Mouse (Mus musculus) lung, embryonic 14.5 days (tissue): Measurements from ENCODE around the gene Mycn. TPM values are rescaled to one million over a fixed set of nuclear protein-coding genes. Genes with fewer than 3 reads are reported as not detected.

Source experiments
- ATAC-seq: fragments of 200-750 bp; cut with Nextera tagmentation; 2 replicates; pipeline ENCODE4 v1.8.0; 2017; ENCODE audit warnings: mild to moderate bottlenecking, moderate TSS enrichment, moderate library complexity; ENCODE audit not compliant: insufficient read depth
- DNase-seq: peaks from one replicate; pipeline ENCODE4 v3.0.0-alpha.2; 2015
- H3K27ac ChIP-seq: fragments of 300-500 bp; sonication (generic); 2 replicates; pipeline ENCODE4 v1.5.1; 2014; ENCODE audit warnings: low read depth, mild to moderate bottlenecking, moderate library complexity
- H3K27me3 ChIP-seq: fragments of 300-500 bp; sonication (generic); 2 replicates; pipeline ENCODE4 v1.6.1; 2014; ENCODE audit warnings: low read length, control low read depth; ENCODE audit not compliant: insufficient read depth
- H3K36me3 ChIP-seq: fragments of 300-500 bp; sonication (generic); 2 replicates; pipeline ENCODE4 v1.6.1; 2014; ENCODE audit warnings: control low read depth; ENCODE audit not compliant: insufficient read depth
- H3K4me1 ChIP-seq: fragments of 300-500 bp; sonication (generic); 2 replicates; pipeline ENCODE4 v1.6.1; 2014; ENCODE audit warnings: antibody characterized with exemption, control low read depth; ENCODE audit not compliant: insufficient read depth
- H3K4me2 ChIP-seq: fragments of 300-500 bp; sonication (generic); 2 replicates; pipeline ENCODE4 v1.6.1; 2014; ENCODE audit warnings: mild to moderate bottlenecking
- H3K4me3 ChIP-seq: fragments of 300-500 bp; sonication (generic); 2 replicates; pipeline ENCODE4 v1.5.1; 2014; ENCODE audit warnings: low read depth, low read length
- H3K9ac ChIP-seq: fragments of 300-500 bp; sonication (generic); 2 replicates; pipeline ENCODE4 v1.6.1; 2014
- H3K9me3 ChIP-seq: fragments of 300-500 bp; sonication (generic); 2 replicates; pipeline ENCODE4 v1.6.1; 2016; ENCODE audit warnings: low read depth, low read length, control low read depth
- CTCF ChIP-seq: IDR thresholded peaks from 2 replicates; pipeline ENCODE4 v1.5.1; 2016; ENCODE audit warnings: antibody characterized with exemption, low read depth
- WGBS: fragments of 180-500 bp; shearing (Covaris S2); extraction: QIAGEN DNeasy Blood & Tissue Kit; methylation state at CpG from one replicate; pipeline ENCODE4 v1.1.7; 2014; 5-methylcytosine and 5-hydroxymethylcytosine counted together
- polyA plus RNA-seq: library from polyadenylated mRNA; unstranded; fragments of >200 nt; fragmentation: Nextera tagmentation; extraction: Ambion mirVana; gene quantifications from 2 replicates; pipeline ENCODE4 v1.2.1, GENCODE M21; 2014

The Mycn gene
- polyA plus RNA-seq, 1 experiment from 2014 or later, result 70.7 TPM

DNA sequence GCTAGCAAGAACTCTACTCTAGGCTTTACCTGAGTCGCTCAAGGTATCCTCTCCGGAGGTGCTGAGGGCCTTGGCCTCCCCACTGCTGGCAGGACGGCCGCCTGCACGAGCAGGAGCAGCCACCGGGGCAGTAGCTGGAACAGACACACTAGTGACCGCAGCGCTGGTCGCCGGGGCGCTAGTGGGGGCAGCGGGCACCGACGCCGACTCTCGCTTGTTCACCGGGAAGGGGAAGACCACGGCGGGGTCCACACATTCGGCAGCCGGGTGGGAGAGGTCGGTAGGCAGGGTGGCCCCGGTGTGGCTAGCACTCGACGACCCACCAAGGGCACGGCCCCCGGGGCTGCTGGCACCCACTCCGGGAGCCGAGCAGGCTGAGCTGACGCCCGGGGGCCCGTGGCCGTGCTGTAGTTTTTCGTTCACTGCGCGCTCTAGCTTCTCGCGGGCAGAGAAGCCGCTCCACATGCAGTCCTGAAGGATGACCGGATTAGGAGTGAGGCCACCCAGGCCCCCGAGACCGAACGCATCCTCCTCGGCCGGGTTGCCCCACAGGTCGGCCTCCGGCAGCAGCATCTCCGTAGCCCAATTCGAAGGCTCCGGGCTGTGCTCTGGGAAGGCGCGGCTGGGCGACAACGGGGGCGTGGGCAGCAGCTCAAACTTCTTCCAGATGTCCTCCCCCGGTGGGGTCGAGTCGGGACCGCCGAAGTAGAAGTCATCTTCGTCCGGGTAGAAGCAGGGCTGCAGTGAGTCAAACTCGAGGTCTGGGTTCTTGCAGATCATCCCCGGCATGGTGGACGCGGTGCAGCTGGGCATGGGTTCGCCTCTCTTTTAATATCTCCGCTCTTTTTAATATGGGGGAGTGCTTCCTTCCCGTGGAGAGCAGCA, 1.9 kb downstream of the Mycn start:
- Histone ChIP-seq H3K27ac (peak overlapping the region; percentile 88), H3K9ac (peak overlapping the region; percentile 88), H3K4me1 (no peaks in the 10 kb centered on the region; the same call in 1 of the 2 replicates), H3K9me3 (no peaks in the 10 kb centered on the region), H3K4me2 (peak overlapping the region; percentile 91), H3K27me3 (no peaks in the 10 kb centered on the region), H3K36me3 (peaks cover 34% of the 10 kb centered on the region), H3K4me3 (peak overlapping the region; percentile 77)
- no peak for ATAC-seq
- no peak for TF ChIP-seq CTCF
- peak; percentile 51 for DNase-seq
- under 1% methylated on average over 66 of the region's 69 CpGs for WGBS

GRCm38 (mm10) chr12:12938850-12939249, 2.9 kb downstream of the Mycn start:
- Histone ChIP-seq H3K27ac (peak overlapping the region; percentile 88), H3K9me3 (no peaks in the 10 kb centered on the region), H3K4me3 (peak overlapping the region; percentile 77), H3K4me1 (no peaks in the 10 kb centered on the region; the same call in 1 of the 2 replicates), H3K4me2 (peak overlapping the region; percentile 91), H3K27me3 (no peaks in the 10 kb centered on the region), H3K9ac (peak overlapping the region; percentile 88), H3K36me3 (peaks cover 34% of the 10 kb centered on the region)
- TF ChIP-seq CTCF, result peak; percentile 86
- WGBS, result under 1% methylated on average over 12 of the region's 12 CpGs
- DNase-seq (peak; percentile 86), ATAC-seq (peak; percentile 19)

DNA sequence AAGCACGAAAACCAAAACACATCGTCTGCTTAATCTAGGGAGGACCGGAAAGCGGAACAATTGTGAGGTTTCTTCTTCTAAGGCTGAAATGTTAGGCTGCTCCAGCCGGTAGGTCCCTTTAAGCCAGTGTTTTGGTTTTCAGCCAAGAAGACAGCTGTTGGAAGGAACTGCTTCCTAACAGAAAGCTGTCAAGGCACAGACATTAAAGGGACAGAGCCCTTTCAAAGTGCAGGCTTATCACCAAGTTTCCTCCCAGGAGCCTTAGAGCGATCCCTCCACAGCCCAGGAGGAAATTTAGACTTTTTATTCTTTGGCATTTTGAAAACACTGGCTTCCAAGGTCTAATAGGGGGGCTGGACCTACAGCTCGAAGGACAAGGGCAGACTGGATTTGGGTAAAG, 3.4 kb downstream of the Mycn start:
- DNase-seq (peak; percentile 99), ATAC-seq (peak; percentile 50; the same call in 1 of the 2 replicates)
- Histone ChIP-seq H3K4me2 (peak overlapping the region; percentile 91), H3K4me3 (peak overlapping the region; percentile 77), H3K27ac (peak overlapping the region; percentile 88), H3K4me1 (no peaks in the 10 kb centered on the region; the same call in 1 of the 2 replicates), H3K9ac (peak overlapping the region; percentile 88), H3K27me3 (no peaks in the 10 kb centered on the region), H3K9me3 (no peaks in the 10 kb centered on the region), H3K36me3 (peaks cover 34% of the 10 kb centered on the region)
- TF ChIP-seq CTCF, result no peak
- whole genome bisulfite sequencing, result 1% methylated on average over 7 of the region's 7 CpGs

- ATAC-seq, result no peak
- WGBS, result 14% methylated on average over 9 of the region's 9 CpGs
- Histone ChIP-seq H3K4me2 (peak overlapping the region; percentile 91), H3K27ac (peak overlapping the region; percentile 21; the same call in 1 of the 2 replicates), H3K4me1 (no peaks in the 10 kb centered on the region; the same call in 1 of the 2 replicates), H3K9ac (peak overlapping the region; percentile 88), H3K9me3 (no peaks in the 10 kb centered on the region), H3K4me3 (peak overlapping the region; percentile 77), H3K27me3 (no peaks in the 10 kb centered on the region), H3K36me3 (peaks cover 34% of the 10 kb centered on the region)
- DNase-seq, result peak; percentile 27
- no peak for TF ChIP-seq CTCF
These were observed 4.0 kb downstream of the Mycn start for GRCm38 (mm10) chr12:12937746-12938145.

GRCm38 (mm10) chr12:12937088-12937487, 4.6 kb downstream of the Mycn start:
- TF ChIP-seq CTCF, result no peak
- H3K4me2 ChIP-seq, result peak overlapping the region; percentile 91
- peaks cover 34% of the 10 kb centered on the region for H3K36me3 ChIP-seq
- no peaks in the 10 kb centered on the region; the same call in 1 of the 2 replicates for H3K4me1 ChIP-seq
- H3K27me3 ChIP-seq, result no peaks in the 10 kb centered on the region
- DNase-seq (no peak), ATAC-seq (no peak)
- peak overlapping the region; percentile 77 for H3K4me3 ChIP-seq
- WGBS, result 51% methylated on average over 30 of the region's 30 CpGs
- peak overlapping the region; percentile 88 for H3K9ac ChIP-seq
- H3K27ac ChIP-seq, result peak overlapping the region; percentile 21
- no peaks in the 10 kb centered on the region for H3K9me3 ChIP-seq

GRCm38 (mm10) chr12:12932238-12932637, 9.5 kb downstream of the Mycn start:
- no peaks in the 10 kb centered on the region for H3K9me3 ChIP-seq
- no peak overlapping the region for H3K9ac ChIP-seq
- ATAC-seq (no peak), DNase-seq (no peak)
- 52% methylated on average over 7 of the region's 7 CpGs for WGBS
- no peak overlapping the region for H3K27ac ChIP-seq
- no peaks in the 10 kb centered on the region for H3K4me1 ChIP-seq
- no peaks in the 10 kb centered on the region for H3K27me3 ChIP-seq
- no peak overlapping the region for H3K4me2 ChIP-seq
- H3K36me3 ChIP-seq, result peaks cover 18% of the 10 kb centered on the region; the same call in 1 of the 2 replicates
- no peak overlapping the region for H3K4me3 ChIP-seq
- no peak for TF ChIP-seq CTCF

DNA sequence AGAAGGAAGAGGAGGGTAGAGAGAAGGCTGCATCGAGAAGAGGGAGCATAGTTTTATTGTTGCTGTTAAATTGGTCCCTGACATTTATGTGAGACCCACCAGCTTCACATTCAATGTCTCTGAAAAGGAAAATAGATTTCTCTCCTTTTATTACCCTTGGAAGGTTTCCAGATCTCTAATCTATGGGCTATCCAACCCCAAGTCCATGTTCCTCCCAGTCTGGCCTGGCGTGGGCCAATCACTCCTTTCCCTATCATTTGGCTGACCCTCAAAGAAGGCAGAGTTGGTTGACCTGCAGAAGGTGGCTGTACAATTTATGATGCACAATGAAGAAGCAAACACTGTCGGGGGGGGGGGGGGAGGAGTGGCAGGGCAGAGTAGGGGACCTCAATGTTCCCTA, 13.5 kb downstream of the Mycn start:
- H3K4me1 ChIP-seq, result no peaks in the 10 kb centered on the region
- no peak for ATAC-seq

More for the DNA sequence above, 13.5 kb downstream of the Mycn start:
- Histone ChIP-seq H3K4me2 (no peak overlapping the region), H3K27ac (no peak overlapping the region), H3K27me3 (no peaks in the 10 kb centered on the region), H3K36me3 (no peaks in the 10 kb centered on the region), H3K9me3 (no peaks in the 10 kb centered on the region), H3K9ac (no peak overlapping the region), H3K4me3 (no peak overlapping the region)
- no peak for DNase-seq
- no peak for TF ChIP-seq CTCF
- WGBS, result 60% methylated on average over 3 of the region's 3 CpGs
